Mouse (Mus musculus): ENCODE data around the gene Dnal4.

Dnal4 gene

DNA sequence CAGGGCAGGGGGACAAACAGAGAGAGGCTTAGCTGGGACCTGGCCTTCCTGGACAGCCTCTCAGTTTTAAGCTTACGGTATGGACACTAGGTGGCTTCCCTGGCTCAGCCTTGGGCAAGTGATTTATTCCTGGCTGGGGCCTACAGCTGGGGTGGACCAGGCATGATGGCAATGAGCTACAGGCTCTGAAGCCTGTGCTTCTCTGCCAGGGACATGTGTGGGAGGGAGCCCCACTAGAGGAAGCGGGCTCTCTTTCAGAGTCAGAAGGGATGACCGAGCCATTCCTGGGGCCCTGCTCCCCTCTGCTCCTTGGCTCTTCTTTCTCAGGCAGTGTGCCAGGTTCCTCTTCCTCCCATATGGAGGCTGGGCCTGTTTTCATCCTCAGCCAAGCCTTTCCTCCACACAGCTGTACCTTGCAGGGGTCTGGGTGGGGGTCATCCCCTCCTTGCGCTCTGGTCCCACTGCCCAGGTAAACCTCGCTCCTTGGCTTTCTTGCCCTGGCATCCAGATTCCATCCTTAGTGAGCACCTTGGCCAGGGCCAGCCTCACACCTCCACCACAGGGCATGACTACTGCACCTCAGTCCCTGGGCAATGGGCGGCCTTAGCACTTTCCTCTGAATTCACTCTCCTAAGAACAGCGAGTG lies 13.9 kb downstream of the Dnal4 start:
- DNase-seq (ENCODE audit: low read depth, low spot score) = no peak

DNA sequence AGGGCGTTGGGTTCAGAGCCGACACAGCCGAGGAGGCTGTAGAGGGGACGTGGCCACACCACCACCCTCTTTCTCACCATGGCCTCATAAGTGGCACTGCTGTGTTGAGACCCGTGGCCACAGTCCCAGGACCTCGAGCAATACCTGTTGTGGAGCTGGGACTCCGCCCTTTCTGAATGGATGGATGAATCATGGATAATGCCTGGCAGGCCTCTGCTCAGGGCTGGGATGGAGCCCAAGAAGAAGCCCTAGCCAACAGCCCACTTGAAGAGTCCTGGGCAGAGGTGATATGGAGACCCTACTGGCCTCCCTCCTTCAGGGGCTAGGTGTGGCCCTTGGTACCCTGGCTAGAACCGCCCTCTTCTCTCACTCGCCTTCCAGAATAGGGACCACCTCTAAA lies 14.6 kb downstream of the Dnal4 start:
- no peak for DNase-seq (ENCODE audit: low read depth, low spot score)

DNA sequence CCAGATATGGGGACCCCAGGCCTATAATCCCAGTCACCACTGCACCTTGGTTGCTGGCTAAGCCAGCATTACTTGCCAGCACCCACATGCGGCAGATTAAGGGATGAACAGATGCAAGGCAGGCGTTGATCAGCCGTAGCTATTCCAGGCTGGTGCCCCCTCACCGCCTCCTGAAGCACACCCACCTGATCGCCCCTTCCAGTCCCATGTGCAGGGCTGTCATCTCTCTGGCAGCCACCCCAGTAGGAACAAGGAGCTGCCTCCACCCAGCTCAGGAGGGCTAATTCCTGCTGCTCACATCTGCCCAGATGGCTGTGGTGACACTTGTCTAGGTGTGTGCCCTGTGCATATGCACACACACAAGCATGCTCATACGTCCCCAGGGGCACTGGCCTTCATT lies 16.7 kb downstream of the Dnal4 start:
- DNase-seq (ENCODE audit: low read depth, low spot score) = no peak

DNA sequence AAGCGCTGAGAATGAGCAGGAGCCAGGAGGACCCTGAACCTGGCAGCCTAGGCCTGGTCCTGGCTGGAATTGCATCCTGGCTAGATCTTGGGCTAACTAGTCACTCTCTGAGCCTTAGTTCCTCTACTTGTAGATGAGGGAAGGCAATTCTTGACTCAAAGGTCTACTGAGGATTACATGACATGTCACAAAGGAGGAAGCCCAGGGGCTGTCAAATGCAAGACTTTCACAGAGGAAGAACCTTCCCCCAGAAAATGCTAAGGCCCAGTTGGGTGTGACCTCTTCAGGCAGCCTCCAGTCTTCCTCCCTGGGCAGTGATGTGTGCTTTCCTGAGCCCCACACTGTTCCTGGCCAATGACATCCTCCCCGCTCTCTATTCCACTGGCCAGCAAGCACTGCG lies 20.5 kb downstream of the Dnal4 start:
- no peak for DNase-seq (ENCODE audit: low read depth, low spot score)

DNA sequence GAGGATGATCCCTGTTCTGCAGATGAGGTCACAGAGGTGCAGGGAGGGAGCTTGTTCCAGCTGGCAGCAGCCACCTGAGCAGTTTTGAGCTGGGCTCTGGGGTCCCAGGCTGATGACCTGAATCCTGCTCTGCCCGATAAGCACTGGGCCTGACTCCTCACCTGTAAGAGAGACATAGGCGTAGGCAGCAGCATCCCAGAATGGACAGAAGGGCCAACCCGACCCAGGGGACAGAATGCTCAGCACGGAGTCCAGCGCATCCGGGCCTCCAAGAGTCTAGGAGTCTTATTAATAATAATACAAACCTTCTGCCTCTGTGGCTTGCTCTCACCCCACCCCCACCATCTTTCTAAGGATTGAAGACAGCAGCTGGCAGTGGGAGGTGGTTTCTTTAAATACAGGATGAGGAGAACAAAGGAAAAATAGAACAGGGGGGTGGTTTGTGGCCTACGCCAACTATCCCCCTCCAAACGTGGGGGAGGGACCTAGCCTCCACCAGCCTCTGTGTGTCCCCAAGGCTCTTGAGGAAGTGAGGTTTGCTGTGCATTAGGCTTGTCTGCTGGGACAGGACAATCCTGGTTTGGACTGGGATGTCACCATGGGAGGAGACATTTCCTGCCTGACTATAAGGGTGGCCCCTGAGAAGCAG lies 21.5 kb downstream of the Dnal4 start:
- no peak for DNase-seq (ENCODE audit: low read depth, low spot score)

DNA sequence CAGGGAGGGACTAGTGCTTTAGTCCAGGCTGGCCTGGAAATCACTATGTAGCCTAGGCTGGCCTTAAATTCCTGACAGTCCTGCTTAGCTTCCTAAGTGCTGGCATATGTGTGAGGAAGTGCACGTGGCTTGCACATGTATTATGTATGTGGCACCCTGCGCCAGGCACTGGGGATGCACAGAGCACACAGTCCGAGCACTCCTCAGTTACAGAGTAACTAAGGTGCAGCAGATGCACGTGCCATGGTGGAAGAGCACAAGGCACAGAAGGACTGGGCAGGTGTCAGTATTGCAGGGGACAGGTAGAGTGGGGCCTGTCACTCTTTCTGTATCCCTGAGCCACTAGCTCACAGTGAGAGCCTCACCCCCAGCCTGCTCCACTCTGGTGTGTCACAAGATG lies 22.5 kb downstream of the Dnal4 start:
- DNase-seq (ENCODE audit: low read depth, low spot score) = no peak

DNA sequence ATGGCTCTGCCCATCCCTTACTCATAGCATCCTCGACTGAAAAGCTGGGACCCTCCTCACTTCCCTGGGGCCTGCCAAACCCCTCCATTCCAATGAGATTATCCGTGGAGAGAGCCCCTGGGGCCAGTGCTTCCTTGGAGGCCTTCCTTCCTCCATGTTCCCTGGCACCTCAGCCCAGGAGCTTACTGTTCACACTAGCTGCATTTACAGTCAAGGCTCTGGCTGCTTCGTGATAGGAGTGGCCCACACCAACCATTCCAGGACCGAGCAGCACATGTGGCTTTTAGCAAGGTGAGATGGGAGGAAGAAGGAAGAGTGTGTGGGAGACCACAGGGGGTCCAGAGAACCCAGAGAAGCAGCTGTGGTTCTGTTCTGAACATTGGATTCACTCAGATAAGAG lies 23.8 kb downstream of the Dnal4 start:
- DNase-seq (ENCODE audit: low read depth, low spot score) = no peak

DNA sequence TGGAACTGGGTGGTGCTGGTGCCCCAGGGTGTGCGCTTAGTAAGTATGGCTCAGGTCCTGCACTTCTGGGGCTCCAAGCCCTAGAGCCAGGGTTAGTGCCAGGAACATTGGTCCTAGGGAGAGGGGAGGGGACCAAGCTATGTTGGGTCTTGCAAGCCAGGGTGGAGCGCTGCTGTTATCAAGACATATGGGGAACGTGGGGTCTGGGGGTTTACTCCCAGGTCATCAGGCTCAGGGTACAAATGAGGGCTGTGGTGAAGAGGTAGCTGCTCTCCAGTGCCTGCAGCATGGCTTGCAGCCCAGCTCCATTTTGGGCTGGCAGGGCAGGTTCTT lies 24.3 kb downstream of the Dnal4 start:
- no peak for DNase-seq (ENCODE audit: low read depth, low spot score)

DNA sequence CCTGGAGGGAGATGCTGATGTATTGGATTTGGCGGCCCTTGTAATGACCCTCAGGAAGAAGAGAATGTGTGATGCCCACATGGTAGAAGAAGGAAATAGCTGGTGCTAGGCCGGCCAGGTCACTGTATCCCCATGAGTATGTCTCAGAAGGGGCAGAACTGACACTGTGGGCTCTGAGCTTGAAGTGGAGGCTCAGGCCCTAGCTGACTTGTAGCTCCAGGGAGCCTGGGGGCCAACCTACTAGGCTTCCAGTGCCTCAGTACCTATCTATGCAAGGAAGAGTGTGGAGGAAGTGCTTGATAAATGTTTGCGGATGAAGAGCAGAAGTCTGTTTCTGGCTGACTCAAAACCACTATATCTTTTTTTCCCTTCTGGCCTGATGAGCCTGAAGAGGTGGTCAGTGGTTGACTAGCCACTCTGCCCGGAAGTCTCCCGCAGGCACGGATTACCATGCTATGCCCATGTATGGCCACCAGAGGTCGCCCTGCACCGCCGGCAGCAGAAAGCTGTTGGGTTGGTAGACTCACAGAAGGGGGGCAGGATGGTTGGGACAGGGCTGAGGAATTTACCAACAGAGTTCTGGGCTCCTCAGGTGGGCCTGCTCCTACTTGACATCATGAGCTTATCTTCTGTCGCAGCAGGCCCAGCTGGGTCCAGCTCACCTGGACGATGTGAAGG lies 24.8 kb downstream of the Dnal4 start:
- DNase-seq (ENCODE audit: low read depth, low spot score) = peak; percentile 54

DNA sequence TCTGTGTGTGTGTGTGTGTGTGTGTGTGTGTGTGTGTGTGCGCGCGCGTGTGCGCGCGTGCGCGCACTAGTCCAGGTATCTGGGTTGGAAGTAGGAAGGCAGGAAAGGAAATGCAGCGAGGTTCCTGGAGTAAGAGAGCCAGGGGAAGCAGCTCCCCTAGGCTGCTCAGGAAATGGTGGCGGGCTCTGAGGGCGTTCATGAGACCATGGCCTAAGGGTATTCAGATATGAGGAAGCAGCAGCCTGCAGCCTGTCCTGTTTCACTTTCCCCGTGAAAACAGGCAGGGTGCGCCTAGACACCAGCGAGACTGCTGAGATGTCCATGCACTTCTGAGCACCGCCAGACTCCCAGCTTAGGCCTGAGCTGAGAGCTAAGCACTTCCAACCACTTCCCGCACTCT lies 25.9 kb downstream of the Dnal4 start:
- DNase-seq (ENCODE audit: low read depth, low spot score) = no peak

DNA sequence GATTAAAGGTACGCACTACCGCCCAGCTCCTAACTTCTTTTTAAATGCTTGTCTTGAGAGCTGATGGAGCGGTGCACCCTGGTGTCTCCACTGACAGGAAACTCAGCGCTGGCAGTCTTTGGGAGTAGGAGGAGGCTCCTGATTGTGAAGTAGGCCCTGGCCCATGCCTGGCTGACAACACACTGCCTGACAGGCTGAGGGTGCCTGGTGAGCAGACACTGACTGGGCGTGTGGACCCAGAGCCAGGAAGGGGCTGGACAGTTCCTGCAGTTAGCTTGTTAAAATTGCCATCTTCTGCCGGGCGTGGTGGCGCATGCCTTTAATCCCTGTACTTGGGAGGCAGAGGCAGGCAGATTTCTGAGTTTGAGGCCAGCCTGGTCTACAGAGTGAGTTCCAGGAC lies 27.4 kb downstream of the Dnal4 start:
- no peak for DNase-seq (ENCODE audit: low read depth, low spot score)

DNA sequence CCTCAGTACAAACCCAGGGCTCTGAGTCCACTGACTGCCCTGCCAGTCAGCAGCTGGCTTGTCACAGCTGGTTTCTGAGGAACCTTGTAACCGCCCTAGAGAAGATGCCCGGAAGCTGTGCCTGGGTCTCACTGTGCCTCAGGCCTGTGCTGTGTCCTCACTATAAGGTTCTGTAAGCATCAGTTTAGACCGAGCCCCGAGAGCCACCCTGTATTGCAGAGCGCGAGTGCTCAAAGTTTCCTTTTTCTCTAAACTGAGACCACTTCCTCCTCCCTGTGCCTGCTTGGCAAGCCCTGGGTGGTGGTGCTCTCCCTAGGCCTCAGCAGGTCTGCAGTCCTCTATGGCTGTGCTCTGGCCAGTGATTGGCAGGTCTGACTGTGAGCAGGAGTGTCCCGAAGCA lies 28.5 kb downstream of the Dnal4 start:
- DNase-seq (ENCODE audit: low read depth, low spot score) = no peak

DNA sequence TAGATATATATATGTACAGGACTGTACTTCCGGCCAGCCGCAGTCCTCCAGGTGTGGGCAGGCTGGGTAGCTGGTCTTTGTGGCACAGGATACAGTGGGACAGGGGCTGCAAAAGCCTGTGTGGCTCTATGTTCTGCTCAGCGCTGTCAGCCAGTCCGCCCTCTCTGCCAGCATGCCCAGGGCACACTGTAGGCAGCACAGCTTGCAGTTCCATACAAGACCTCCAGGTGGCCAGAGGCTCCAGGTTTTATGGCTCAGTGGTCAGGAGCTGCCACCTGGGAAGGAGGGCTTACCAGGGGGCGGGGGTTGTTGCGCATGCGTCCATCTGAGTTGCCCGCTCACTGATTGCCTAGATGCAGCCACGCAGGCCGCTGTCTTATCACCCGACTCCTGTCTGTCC lies 29.7 kb downstream of the Dnal4 start:
- peak; percentile 65 for DNase-seq (ENCODE audit: low read depth, low spot score)

DNA sequence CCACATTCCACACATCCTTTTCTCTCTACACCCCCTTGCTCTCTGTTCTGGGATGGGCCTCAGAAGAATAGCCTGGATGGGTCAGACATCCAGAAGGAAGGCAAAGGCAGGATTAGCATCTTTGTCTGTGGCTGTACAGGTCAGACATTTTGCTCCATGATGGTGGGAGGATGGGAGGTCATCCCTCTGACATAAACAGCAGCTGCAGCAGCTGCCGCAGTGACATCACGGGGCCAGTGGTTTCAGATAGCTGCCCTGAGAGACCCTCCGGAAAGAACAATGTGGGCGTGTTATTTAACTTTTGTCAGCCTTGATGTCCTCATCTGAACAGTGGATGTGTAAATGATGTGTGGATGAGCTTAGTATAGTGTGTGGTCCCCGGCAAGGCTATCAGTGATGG lies 31.8 kb downstream of the Dnal4 start:
- no peak for DNase-seq (ENCODE audit: low read depth, low spot score)

DNA sequence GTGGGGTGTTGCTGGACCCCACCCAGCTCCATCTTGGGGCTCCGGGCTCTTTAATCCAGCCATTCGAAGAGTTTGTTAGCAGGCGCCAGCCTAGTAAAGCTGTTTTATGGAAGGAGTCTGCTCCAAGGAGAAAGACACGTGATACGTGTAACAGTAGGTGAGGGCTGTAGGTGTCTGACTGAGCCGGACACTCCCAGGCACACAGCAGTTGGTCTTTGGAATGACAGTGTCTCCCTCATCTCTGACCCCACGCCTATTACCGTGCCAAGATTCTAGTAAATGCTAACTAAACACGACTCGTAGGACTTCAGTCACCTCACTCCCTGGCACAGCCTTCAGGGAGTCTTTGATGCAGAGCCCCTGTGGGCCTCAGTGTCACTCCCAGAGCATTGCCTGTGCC lies 32.3 kb downstream of the Dnal4 start:
- DNase-seq (ENCODE audit: low read depth, low spot score) = no peak

DNA sequence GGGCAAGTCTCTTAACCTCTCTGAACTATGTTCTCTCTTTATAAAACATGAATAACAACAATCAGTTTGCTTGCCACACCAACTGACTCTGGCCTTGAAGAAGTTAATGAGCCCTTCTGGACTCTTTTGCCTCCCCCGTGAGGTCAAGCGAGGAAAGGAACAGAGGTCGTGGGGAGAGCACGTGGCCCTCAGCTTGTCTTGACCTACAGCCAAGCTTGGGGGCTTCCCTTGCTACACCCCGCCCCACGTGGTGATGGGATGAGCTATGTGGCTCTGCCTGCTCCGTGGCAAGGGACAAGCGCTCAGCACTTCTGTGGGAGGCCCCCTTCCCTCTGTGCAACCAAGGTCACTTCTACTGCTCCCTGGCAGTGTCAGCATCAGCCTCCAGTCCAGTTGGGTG lies 32.9 kb downstream of the Dnal4 start:
- DNase-seq (ENCODE audit: low read depth, low spot score) = no peak

DNA sequence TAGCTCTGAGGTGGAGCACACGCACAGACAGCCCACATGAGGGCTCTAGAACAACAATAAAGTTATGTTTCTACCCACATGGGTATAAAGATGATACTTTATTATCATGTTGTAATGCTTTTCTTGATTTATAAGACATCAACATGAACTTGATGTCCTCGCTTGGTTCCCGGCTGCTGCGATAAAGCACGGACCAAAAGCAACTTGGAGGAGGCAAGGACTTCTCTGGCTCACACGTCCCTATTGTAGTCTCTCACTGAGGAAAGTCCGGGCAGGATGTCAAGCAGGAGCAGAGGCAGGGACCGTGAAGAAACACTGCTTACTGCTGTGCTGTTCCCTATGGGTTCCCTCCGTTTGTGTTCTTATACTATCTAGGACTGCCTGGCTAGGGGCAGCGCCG lies 33.6 kb downstream of the Dnal4 start:
- DNase-seq (ENCODE audit: low read depth, low spot score) = no peak

DNA sequence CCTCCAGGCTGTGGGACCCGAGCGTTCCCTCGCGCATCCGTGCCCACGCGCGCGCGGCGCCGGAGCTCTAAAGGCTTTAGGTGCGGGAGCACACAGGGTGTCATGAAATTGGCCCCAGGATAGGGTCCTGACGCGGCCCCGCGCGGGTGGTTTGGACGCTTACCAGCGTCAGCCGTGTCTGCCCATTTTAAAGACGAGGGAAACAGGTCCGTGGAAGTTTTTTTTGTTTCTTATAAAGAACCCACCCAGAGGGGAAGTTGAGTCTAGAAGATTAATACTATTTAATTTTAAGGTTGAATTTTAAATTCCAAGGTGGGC lies 35.0 kb downstream of the Dnal4 start:
- no peak for DNase-seq (ENCODE audit: low read depth, low spot score)

DNA sequence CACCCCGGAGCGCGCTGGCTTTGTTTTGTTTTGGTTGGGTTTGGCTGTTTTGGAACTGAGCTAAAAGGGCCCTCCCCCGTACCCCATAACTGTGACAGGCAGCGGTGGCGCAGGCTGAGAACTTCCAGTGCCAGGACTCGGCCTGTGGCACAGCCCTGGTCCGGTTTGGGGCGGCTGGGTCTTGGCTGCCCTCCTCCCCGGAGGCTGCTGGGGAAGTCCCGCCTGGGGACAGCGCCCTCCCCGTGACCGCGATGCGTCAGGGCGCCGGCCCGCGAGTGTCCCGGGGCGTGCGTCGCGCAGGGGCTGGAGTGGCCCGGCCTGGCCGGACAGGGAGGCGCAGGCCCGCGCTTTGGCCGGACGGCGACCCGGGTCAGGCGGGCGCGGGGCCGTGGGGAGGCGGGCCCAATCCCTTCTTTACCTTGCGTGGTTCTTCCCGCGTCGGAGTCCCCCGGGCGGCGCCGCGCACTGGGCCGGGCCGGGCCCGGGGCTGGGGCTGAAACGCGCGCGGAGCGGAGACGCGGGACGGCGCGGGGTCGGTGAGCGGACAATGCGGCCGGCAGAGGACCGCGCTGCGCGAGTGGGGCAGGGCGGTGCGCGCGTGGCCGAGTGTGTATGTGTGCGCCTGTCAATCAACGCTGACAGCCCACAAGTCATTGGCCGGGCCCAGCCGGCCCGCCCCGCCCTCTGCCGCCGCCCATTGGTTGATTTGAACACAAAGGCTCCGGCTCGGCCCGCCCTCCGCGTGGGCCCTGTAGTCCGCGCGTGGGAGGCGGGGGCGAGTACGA lies 35.5 kb downstream of the Dnal4 start, which contains the start of gene Sun2:
Gene Sun2 (minus strand): TSS at position 616 of the 785 bp plus-strand sequence.
- DNase-seq (ENCODE audit: low read depth, low spot score) = peak; percentile 83

DNA sequence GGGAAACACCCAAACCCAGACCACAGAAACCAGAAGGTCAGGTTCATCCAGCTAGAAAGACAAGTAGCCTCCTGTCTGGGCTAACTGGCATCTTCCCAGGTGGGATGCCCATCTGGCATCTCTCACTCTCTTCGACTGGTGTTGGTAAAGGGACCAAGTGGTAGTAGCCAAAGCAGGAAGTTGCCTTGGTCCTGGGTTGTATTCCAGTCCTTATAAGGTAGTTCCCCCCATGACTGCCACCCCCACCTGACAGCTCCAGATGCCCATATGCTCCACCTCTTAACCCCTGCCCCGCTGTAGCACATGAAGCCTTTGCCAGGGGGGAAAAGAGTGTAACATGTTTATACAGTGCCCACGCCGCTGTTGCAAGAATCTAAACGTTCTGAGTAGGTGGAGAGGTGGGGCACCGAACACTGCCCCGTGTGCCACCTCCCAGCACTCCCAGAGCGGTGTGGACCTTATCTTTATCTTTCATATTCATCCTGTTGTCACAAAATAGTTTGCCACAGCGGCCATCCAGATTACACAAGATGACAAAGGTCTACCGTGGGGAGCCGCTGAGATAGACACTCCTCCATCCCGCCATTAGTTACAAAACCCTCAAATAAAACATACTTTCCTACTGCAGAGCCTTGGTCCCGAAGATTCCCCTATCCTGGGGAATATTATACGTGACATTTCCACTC lies 36.3 kb downstream of the Dnal4 start:
- no peak for DNase-seq (ENCODE audit: low read depth, low spot score)

DNA sequence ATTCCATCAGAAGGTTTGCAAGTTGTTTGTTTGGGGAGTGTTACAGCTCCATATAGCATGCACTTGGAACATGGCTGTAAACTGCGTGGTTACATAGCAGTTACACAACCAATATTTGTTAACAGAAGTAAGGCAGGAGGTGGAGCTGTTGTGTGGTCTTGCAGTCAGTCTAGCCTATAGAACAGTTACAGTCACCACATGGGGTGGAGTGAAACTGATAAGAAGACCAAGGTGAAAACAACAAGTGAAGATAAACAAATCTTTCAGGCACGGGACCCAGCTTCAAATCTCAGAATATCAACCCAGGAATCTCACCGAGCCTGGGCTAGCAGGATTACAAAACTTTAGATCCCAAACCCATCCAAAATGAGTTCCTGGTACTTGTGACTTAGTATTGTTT lies 36.9 kb downstream of the Dnal4 start:
- no peak for DNase-seq (ENCODE audit: low read depth, low spot score)

DNA sequence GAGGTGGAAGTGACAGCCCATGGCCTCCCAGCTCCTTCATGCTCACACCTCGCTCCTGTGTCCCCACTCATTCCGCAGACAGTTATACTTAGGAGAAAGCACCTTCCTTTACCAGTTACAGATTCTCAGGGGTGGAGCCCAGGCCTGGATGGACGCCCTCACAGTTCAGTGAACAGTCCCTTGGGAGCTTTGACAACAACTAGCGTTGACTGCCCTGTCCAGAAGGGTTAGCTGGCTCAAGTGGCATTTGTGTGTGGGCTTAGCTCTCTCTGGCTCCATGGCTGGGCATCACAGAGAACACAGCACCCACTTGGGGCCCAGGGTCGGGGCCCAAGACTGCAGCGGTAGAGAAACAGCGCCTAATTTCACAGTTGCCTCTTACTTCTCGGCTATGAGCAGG lies 43.3 kb downstream of the Dnal4 start:
- no peak for DNase-seq (ENCODE audit: low read depth, low spot score)

All from retina, postnatal 7 days (tissue).